Mouse (Mus musculus) spleen, adult 12 weeks (tissue): ENCODE data around the gene Srd5a1.
A peak's percentile ranks its signal among the peaks of the same experiment; 100 is the strongest.
"Not testable (repeated sequence)": the region's sequence is repeated elsewhere in the genome, so short reads cannot be mapped to it uniquely, and the experiment has no call there.

Source experiments
- DNase-seq: peaks from one replicate; pipeline ENCODE4 v3.0.0; 2022; ENCODE audit warnings: low spot score

Srd5a1 gene

DNA sequence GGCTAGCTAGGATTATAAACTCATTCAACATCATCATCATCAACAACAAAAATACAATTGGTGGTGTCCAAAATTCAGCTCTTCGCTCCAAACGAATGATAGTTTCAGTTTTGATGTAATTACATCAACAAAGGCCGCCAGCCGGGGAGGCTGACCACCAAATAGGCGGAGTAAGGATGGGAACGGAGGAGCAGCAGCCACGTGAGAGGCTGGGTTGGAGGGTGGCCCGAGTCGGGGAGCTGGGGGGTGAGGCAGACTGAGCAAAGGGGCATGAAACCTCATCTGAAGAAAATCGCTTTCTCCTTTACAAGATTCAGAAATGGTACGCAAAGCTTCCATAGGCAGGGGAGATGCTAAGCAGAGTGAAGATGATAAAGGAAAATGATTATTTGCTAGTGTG lies 34.6 kb downstream of the Srd5a1 start:
- no peak for DNase-seq

DNA sequence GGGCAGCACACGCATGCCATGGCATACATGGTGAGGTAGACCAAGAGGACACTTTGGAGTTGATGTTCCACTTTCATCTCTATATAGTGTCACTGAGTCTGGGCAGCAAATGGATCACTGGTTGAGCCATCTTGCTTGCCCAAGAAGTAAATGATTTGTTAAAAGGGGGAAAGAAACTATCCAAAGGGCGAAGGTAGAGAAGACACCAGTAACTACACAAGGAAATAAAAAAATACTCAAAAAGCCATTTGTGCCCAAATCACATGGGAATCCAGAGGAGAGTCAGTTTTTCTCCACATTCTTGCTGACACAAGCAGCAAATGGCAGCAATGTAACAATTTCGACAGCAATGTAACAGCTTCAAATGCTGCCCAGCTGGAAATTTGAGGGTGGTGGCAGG lies 38.6 kb downstream of the Srd5a1 start:
- DNase-seq: no peak

DNA sequence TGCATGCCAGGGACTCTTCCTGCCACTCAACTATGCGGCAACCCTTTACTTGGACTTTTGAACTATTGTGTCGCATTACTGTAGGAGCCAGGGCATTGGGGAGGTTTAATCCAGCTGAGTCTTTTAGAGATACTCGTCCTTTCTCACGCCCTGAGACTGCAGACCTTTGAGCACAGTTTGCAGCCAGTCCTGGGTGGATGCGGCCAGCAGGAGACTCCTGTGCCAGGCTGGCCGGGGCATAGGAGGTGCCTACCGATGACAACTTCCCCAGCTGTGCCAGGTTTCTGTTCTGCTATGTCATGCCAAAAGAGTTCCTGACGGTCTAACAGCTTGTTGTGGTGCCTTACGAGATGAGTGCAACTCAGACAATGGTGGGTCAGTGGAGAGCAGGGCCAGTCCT lies 42.0 kb downstream of the Srd5a1 start:
- no peak for DNase-seq

DNA sequence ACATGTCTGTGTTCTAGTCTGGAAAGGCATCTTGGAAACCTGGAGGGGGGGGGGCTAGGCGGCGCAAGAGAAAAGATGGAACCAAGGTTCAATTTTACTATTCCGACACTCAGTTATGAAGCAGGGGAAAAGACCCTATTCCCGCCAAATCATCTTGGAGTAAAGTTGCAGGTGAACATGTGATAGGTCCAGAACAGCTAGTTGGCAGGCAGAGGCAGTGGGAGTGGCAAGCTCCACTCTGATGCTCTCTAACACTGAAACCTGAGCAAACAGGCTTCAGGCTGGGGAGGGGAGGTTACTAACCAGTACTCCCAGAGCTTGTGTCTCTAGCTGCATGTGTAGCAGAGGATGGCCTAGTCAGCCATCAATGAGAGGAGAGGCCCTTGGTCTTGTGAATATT lies 45.8 kb downstream of the Srd5a1 start:
- DNase-seq: not testable (repeated sequence)

DNA sequence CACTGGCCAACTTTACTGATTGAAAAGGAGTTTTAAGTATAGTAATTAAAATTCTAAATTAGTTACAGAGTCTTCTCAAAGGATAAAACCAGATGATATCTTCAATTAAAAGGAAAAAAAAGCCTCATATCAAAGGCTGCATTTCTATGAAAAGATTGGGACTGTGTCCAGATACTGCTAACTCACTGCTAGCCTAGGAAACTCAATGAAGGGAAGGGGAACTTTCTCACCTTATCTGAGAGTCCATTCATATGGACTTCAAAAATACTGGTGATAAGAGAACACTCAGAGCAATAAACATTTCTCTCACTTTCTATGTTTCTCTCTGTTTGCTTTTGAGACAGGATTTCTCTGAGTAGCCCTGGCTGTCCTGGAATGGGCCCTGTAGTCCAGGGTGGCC lies 46.7 kb downstream of the Srd5a1 start:
- DNase-seq: no peak

DNA sequence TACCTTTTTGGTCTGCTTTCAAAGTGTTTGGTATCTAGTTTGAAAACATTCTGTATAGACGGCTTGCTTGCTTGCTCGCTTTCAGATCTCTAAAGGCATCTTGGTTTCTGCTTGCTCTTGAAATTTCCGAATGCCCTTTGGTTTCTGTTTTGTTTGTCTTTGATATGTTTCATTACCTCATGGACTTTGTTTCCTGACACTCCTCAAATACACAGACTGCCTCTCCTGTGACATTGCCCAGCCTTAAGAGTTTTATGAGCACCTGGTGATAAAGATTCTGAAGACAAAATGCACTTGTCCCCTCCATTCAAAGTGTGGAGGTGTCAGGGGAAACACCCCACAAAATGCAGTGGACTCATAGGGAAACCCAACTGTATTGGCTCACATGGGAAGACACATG lies 47.3 kb downstream of the Srd5a1 start:
- DNase-seq: no peak

DNA sequence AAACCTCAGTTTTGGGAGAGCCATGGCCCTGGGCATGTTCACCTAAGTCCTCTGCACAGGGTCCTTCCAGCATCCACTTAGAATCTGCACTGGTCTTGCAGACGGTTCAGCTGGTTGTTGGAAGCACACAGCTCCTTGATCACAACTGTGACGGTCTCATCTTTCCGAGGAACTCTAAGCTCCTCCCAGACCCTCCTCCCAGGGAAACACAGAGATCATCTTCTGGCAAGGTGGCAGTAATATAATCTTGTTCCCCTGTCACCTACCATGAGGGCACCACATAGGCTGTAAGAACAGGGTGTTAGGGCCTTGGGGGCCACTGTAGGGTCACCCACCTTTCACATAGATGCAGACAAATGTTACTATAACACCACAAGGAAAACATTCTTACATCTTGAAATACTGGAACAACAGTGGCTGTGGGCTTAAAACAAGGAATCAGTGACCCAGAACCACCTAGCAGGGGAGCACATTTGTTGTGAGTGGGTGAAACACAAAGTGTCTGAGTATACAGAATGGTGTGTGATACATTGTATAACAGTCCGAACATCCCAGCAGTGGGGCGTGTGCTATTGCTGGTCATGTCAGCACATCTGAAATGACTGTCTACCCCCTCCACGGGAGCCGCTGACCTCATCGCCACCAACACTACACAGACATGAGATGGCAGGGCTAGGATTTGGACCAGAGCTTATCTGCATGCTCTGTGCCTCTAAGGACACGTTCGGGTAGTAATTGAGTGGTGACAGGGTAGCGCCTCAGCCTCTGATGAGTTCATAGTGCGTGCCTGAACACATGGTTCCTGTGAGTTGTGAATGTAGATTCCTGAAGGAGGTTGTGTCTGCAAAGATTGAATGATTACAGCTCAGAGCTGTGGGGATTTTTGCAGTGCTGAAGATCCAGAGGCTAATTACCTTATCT lies 48.3 kb downstream of the Srd5a1 start:
- no peak for DNase-seq

DNA sequence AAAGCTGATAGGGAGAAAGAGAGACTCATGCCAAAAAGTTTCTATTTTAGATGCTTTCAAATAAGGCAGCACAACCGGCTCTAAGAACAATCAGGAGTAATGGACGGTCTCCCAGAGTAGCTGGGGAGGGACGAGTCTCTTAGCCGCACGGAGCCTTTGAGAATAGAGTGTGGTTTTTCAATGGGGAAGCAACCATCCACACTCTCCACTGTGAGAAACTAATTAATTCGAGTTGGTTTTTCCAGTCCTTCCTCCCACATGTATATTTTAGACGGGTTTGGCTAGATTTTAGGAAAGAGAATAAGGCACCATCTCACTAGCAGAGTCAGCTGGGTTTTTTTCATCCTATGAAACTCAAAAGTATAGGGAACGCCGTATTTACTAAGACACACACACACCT lies 49.2 kb downstream of the Srd5a1 start:
- DNase-seq: no peak

DNA sequence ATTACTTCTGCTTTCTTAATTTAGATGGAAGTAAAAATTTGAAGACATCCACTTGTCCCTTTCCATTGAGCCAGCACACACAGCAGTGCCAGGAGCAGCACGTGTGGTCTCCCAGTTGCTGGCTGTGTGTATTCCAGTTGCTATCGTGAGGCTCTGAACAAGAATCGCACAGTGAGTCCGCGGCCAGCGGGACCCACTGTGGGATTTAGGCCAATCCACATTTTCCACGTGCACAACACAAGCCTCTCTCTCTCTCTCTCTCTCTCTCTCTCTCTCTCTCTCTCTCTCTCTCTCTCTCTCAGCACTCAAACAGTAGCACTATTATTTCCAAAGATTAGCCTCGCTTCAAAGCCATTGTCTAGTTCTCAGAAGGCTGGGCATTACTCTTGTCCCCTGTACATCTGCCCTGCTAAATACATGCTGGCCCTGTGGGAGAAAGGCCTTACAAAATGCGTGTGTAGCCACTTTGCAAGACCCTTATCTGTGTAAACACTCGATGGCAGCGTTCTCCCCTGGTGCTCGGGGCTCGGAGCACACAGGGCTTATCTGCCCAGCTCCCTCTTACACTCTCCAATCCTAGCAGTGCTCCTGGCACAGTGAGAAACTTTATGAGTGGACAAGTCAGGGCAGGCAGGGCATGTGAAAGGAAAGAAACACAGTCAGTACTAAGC lies 51.8 kb downstream of the Srd5a1 start:
- no peak for DNase-seq

DNA sequence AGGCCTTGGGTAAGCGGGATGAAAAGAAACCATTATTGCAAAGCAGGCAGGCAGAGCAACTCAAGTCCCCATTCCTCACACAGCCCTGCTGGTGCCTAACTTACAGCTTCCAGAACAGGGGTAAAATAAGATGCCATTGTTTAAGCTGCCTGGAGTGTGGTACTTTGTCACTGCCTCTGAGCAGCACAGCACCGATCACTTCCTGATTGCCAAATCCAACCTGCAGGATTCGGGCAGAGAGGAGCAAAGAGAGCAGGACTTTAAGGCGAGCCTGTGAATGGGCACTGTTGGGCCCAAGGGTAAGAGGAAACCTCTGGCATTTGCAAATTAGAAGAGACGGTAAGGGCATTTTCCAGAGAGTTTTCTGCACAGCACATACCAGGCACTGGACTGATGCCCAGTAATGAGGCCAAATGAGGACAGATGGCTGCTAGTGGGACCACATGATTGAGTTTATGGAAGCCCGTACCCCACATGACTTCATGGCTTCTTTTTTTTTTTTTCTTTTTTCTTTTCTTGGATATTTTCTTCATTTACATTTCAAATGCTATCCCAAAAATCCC lies 53.1 kb downstream of the Srd5a1 start:
- DNase-seq: no peak

DNA sequence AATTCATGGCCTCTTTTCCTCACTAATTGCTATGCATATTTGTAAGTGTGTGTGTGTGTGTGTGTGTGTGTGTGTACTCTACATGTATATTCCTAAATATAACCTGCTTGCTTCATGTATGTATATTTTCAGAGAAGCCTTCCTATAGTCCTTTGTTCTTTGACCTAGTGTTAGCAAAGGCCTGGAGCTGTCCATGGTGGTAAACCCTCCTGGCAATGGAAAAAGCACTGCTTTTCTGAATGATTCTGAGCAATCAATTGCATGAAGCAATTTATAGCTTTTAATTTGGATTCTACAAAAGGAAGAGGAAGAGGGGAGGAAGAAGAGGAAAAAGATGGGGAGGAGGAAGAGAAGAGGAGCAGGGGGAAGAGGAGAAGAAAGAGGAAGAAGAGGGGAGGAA lies 54.5 kb downstream of the Srd5a1 start:
- no peak for DNase-seq

DNA sequence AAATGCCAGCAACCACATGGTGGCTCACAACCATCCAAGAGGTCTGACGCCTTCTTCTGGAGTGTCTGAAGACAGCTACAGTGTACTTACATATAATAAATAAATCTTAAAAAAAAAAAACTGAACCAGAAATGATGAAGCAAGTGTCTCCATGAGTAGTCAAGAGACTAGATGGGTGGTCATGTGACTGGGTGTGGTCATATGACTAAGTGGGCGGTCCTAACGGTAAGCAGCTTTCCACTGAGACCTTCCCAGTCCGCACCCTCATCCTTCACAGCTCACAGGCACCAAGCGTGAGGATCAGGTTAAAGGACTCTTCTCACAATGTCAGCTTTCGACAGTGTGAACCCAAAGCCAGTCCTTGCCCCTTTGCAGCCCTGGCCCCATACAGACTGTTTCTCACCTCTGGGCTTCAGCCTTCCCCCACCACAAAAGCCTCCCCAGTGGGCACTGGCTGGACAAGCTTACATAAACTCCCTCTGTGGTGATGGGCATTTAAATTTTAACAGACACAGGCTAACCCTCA lies 55.2 kb downstream of the Srd5a1 start:
- no peak for DNase-seq

DNA sequence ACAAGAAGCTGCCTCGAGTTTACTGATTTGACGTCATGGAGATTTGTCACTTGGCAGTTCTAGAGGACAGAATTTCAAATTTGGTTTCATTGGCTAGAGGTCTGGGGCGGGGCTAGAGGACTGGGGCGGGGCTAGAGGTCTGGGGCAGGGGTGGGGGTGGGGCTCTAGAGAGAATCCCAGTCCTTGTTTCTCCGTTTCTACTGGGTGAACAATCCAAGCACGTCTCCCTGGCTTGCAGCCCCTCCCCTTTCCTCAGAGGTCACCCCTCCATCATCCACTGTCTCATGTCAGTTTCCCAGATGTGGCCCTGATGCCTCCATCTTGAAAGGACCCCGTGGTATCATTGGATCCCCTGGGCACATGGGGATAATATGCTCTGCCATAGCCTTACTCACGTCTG lies 56.2 kb downstream of the Srd5a1 start:
- no peak for DNase-seq

DNA sequence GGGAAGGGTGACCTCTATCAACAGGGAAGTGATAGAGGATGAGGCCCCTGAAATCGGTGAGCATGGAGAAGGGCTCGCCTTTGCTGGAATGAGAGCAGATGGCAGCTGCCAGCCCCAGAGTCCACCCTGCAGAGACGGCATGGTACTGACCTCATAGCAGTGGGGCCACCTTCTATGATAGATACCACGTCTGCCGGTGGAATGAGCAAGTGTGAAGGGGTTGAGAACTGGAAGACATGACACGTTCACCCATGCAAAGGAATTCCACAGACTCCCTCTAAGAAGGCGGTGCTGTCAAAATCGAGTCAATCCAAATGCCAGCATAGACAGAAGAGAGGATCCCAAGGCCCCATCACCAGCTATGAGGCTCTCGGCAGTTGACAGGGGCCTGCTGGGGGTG lies 57.0 kb downstream of the Srd5a1 start:
- DNase-seq: no peak

DNA sequence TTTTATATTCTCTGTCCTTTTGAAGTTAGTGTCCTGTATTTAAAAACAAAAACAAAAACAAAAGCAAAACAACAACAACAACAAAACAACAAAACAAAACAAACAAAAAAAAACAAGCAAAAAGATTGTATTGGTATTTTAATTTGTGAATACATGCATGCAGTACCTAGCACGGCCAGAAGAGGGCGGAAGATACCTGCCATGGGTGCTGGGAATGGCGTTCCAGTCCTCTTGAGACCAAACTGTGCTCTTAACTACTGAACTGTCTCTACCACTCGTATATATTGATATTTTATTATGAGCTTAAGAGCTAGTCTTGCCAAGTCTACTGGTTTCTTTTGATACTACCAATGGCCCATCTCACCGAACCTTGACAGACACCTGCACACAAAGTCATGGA lies 58.2 kb downstream of the Srd5a1 start:
- DNase-seq: peak; percentile 34

DNA sequence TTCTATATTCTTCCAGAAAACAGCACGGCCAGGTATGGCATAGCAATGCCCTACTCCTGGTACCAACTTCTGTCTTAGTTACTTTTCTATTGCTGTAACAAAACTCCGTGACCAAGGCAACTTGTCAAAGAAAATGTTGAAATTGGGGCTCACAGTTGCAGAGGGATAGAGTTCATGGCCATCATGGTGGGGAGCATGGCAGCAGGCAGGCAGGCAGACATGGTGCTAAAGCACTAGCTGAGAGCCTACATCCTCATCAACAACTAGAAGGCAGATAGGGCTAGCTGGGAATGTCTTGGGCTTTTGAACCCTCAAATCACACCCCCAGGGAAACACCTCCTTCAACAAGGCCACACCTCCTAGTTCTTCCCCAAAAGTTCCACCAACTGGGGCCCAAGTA lies 60.4 kb downstream of the Srd5a1 start:
- DNase-seq: no peak

DNA sequence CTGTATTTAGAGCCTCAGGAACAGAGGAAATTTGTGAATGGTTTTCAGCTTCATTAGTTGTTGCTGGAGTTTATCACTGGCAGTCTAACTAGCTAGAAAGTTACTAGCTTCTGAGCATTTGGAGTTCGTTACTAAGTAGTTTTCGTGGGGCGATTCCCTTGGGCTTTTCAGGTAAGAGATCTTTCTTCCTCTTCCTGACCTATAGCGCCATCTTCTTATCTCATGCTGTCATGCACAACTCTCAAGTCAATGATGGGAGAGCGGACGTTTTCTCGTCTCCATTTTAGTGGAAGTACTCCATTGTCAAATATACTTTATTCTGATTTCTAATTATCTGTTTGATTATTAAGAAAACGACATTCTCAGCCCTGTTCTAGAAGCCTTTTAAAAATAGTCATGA lies 61.3 kb downstream of the Srd5a1 start:
- DNase-seq: no peak

DNA sequence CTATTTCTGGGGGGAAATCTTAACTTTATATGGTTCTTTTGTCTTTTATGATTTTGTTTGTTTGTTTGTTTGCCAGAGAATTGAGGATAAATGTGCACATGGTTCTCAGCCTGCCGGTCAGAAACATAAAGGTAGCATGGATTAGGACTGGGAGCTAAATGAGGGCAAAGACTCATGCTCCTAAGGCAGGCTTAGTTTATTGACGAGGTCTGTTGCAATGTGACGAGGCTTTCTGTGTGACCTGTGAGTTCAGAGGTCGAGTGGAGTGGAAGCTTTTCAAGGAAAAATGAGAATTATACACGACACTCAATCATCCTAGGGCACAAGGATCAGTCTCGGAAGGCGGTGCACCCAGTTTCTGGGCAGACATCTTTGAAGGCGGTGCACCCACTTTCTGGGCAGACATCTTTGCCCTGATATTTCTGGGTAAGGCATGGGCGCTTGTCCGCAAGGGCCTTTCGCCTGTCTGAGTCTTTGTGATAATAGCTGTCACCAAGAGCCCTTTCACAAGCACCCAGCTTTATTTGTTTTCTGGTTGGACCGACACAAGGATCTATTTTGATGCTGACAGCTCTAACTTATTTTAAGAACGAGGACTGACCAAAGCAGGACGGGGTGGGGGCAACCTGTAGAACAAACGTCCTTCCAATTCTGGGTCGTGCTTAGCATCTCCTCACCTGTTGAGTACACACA lies 63.6 kb downstream of the Srd5a1 start:
- DNase-seq: no peak

DNA sequence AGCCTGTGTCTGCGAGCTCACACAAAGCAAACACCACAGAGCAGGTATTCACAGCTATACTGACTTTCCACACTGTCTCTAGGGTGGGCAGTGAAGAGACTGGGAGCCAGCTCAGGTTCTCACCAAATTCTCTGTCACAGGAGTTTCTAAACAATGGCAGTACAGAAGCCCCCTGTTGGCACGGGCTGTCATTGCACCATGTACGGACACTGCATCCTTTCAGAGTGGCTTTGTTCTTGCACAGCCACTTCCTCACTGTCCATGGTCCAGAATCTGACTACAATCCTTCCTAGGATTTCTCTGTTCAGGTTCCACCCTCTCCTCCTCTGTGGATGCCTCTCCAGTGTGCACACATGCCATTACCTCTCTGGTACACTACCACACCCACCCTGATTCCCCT lies 66.2 kb downstream of the Srd5a1 start:
- DNase-seq: no peak

DNA sequence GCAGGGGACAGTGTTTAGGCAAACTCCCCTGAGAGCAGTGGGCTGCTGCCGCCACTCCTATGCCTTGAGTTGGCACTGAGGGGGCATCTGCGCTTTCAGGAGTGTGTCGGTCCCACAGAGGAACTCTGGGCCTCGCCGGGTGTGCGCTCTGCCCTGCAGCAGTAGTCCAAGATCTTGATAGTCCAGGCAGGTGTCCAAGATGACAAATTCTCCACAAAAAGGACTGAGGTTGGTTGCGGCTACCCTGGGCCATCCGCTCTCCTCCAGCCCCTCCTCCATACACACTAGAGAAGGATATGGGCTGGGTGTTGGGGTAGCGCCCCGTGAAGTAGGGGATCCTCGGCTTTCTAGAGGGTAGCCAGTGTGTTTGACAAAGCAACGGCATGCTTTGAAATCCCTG lies 67.6 kb downstream of the Srd5a1 start:
- no peak for DNase-seq

DNA sequence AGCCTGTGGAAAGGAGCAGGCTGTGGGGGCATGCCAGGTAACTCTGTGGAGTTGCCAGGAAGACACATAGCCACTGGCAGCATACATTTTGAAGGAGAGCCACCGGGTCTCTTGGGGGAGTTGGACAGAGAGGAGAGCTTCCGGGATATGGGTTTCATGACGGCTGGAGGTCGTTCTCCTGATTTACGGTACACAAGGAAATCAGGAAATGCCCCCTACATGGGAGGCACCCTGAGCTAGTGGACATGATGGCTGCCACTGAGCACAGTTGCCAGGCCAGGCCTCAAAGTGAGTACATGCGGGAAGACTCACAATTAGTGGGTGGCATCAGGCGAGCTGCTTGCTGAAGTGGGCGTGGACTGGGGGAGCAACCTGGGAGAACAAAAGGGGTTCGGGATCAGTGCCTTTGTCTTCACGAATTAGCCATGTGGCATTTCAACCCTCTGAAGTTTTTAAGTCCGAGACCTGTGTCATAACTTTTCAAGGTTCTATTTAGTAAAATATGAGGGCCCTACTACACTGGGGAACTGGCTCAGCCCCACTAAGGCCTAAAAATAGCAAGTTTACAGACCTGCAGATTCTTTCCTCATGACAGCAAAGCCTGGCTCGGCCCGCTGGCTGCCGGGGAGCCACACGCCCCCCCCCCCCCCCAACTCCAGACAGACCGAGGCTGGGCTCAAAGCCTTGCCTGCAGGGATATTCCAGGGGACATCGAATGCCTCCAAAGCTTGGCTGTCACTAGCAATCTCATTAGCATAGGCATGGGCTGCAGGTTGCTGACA lies 68.5 kb downstream of the Srd5a1 start:
- DNase-seq: no peak

DNA sequence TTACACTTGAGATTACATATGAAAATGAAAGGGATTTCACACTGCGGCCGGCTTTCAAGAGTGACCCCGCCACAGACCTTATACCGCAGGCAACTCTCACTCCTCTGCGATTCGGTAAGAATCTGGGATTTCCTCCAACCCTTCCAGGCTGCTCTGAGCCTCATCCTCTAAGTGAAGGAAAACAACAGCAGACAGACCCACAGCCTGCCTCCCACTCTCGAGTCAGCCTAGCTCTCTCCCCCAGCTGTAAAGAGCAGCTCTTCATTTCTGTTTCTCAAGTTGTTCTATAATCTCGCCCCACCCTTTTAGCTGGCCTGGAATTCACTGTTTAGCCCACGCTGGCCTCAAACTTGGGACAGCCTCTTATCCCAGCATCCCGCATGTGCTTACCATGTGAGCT lies 69.5 kb downstream of the Srd5a1 start:
- no peak for DNase-seq
